Mouse (Mus musculus) forebrain, embryonic 13.5 days (tissue): Measurements from ENCODE around the gene Eef1a1. TPM values are rescaled to one million over a fixed set of nuclear protein-coding genes. Genes with fewer than 3 reads are reported as not detected.
"Not testable (repeated sequence)": the region's sequence is repeated elsewhere in the genome, so short reads cannot be mapped to it uniquely, and the experiment has no call there.

Experiments
- ATAC-seq: fragments of 200-750 bp; cut with Nextera tagmentation; 2 replicates; pipeline ENCODE4 v1.8.0; 2017
- H3K27ac ChIP-seq: fragments of 300-500 bp; sonication (generic); 2 replicates; pipeline ENCODE4 v1.5.1; 2015; ENCODE audit warnings: inconsistent platforms, mild to moderate bottlenecking, moderate library complexity
- H3K27me3 ChIP-seq: fragments of 300-500 bp; sonication (generic); 2 replicates; pipeline ENCODE4 v1.6.1; 2015; ENCODE audit warnings: mild to moderate bottlenecking, inconsistent platforms
- H3K36me3 ChIP-seq: fragments of 300-500 bp; sonication (generic); 2 replicates; pipeline ENCODE4 v1.6.1; 2015; ENCODE audit warnings: mild to moderate bottlenecking, inconsistent platforms; ENCODE audit not compliant: poor library complexity, severe bottlenecking
- H3K4me1 ChIP-seq: fragments of 300-500 bp; sonication (generic); 2 replicates; pipeline ENCODE4 v1.6.1; 2015; ENCODE audit warnings: inconsistent platforms
- H3K4me2 ChIP-seq: fragments of 300-500 bp; sonication (generic); 2 replicates; pipeline ENCODE4 v1.6.1; 2015; ENCODE audit warnings: inconsistent platforms, mild to moderate bottlenecking, moderate library complexity
- H3K4me3 ChIP-seq: fragments of 300-500 bp; sonication (generic); 2 replicates; pipeline ENCODE4 v1.5.1; 2015; ENCODE audit warnings: mild to moderate bottlenecking, inconsistent platforms
- H3K9ac ChIP-seq: fragments of 300-500 bp; sonication (generic); 2 replicates; pipeline ENCODE4 v1.6.1; 2015; ENCODE audit warnings: mild to moderate bottlenecking, inconsistent platforms
- H3K9me3 ChIP-seq: fragments of 300-500 bp; sonication (generic); replicated peaks from 2 replicates; pipeline ENCODE4 v1.6.1; 2016; ENCODE audit warnings: inconsistent platforms
- WGBS: fragments of 180-500 bp; shearing (Covaris S2); methylation state at CpG from one replicate; pipeline ENCODE4 v1.1.7; 2015; 5-methylcytosine and 5-hydroxymethylcytosine counted together
- polyA plus RNA-seq: library from polyadenylated mRNA; unstranded; fragments of >200 nt; fragmentation: Nextera tagmentation; extraction: Ambion mirVana; gene quantifications from 2 replicates; pipeline ENCODE4 v1.2.1, GENCODE M21; 2015

Gene Eef1a1
- polyA plus RNA-seq, 1 experiment from 2014 or later = 4,108 TPM

GRCm38 (mm10) chr9:78481423-78482331 lies 7.3 kb downstream of the Eef1a1 start:
- no peaks in the 10 kb centered on the region for H3K9me3 ChIP-seq
- 2% methylated on average over 70 of the region's 77 CpGs for WGBS
- H3K27ac ChIP-seq = peak overlapping the region; percentile 99
- H3K27me3 ChIP-seq = no peaks in the 10 kb centered on the region
- ATAC-seq = peak; percentile 99
- peak overlapping the region; percentile 100 for H3K9ac ChIP-seq
- peak overlapping the region; percentile 78 for H3K4me2 ChIP-seq
- peaks cover 33% of the 10 kb centered on the region for H3K4me1 ChIP-seq
- H3K36me3 ChIP-seq = peaks cover 27% of the 10 kb centered on the region
- peak overlapping the region; percentile 99 for H3K4me3 ChIP-seq

GRCm38 (mm10) chr9:78480706-78481358 lies 8.1 kb downstream of the Eef1a1 start:
- peak overlapping the region; percentile 100 for H3K9ac ChIP-seq
- no peaks in the 10 kb centered on the region for H3K9me3 ChIP-seq
- H3K4me3 ChIP-seq = peak overlapping the region; percentile 99
- H3K4me2 ChIP-seq = peak overlapping the region; percentile 78
- 0% methylated on average over 45 of the region's 46 CpGs for WGBS
- peaks cover 35% of the 10 kb centered on the region for H3K36me3 ChIP-seq
- ATAC-seq = peak; percentile 16
- peaks cover 33% of the 10 kb centered on the region for H3K4me1 ChIP-seq
- H3K27me3 ChIP-seq = no peaks in the 10 kb centered on the region
- H3K27ac ChIP-seq = peak overlapping the region; percentile 96

- H3K27me3 ChIP-seq, ATAC-seq, H3K9me3 ChIP-seq: not testable (repeated sequence)
- Histone ChIP-seq H3K4me1 (peaks cover 33% of the 10 kb centered on the region), H3K4me3 (peak overlapping the region; percentile 99), H3K27ac (peak overlapping the region; percentile 96), H3K36me3 (peaks cover 35% of the 10 kb centered on the region), H3K4me2 (peak overlapping the region; percentile 78), H3K9ac (peak overlapping the region; percentile 100)
- under 1% methylated on average over 13 of the region's 13 CpGs for WGBS
Measured at GRCm38 (mm10) chr9:78480227-78480626, 8.7 kb downstream of the Eef1a1 start.

GRCm38 (mm10) chr9:78479308-78479707 lies 9.6 kb downstream of the Eef1a1 start:
- H3K4me2 ChIP-seq = peak overlapping the region; percentile 78
- H3K9ac ChIP-seq = peak overlapping the region; percentile 55
- H3K9me3 ChIP-seq, H3K27me3 ChIP-seq, H3K27ac ChIP-seq, ATAC-seq: not testable (repeated sequence)
- peaks cover 41% of the 10 kb centered on the region for H3K36me3 ChIP-seq
- H3K4me1 ChIP-seq = peaks cover 33% of the 10 kb centered on the region
- H3K4me3 ChIP-seq = peak overlapping the region; percentile 99
- 25% methylated on average over 8 of the region's 8 CpGs for WGBS

GRCm38 (mm10) chr9:78478009-78478605 lies 10.8 kb downstream of the Eef1a1 start:
- not testable (repeated sequence) for H3K27me3 ChIP-seq, ATAC-seq, H3K27ac ChIP-seq, H3K9me3 ChIP-seq
- Histone ChIP-seq H3K9ac (0 out of 2 replicates have a peak overlapping the region, but pooled peaks have one; percentile 36), H3K36me3 (peaks cover 53% of the 10 kb centered on the region), H3K4me1 (peaks cover 28% of the 10 kb centered on the region), H3K4me2 (peak overlapping the region; percentile 31), H3K4me3 (peak overlapping the region; percentile 1; the same call in 1 of the 2 replicates)
- WGBS = 44% methylated on average over 1 of the region's 1 CpGs

- peaks cover 62% of the 10 kb centered on the region for H3K36me3 ChIP-seq
- H3K4me1 ChIP-seq = peaks cover 22% of the 10 kb centered on the region
- no peak overlapping the region for H3K27ac ChIP-seq
- ATAC-seq = no peak
- WGBS = 4% methylated on average over 5 of the region's 5 CpGs
- H3K9ac ChIP-seq = no peak overlapping the region
- no peak overlapping the region for H3K4me3 ChIP-seq
- H3K27me3 ChIP-seq = no peaks in the 10 kb centered on the region
- H3K4me2 ChIP-seq = peak overlapping the region; percentile 10; the same call in 1 of the 2 replicates
- H3K9me3 ChIP-seq = no peaks in the 10 kb centered on the region
Measured at GRCm38 (mm10) chr9:78477021-78477551, 11.9 kb downstream of the Eef1a1 start.

- H3K27ac ChIP-seq = 0 out of 2 replicates have a peak overlapping the region, but pooled peaks have one; percentile 7
- no peak overlapping the region for H3K9ac ChIP-seq
- WGBS = 14% methylated on average over 1 of the region's 1 CpGs
- peaks cover 22% of the 10 kb centered on the region for H3K4me1 ChIP-seq
- ATAC-seq = no peak
- no peaks in the 10 kb centered on the region for H3K9me3 ChIP-seq
- peaks cover 63% of the 10 kb centered on the region for H3K36me3 ChIP-seq
- no peak overlapping the region for H3K4me2 ChIP-seq
- no peak overlapping the region for H3K4me3 ChIP-seq
- H3K27me3 ChIP-seq = no peaks in the 10 kb centered on the region
Measured at GRCm38 (mm10) chr9:78476531-78477020, 12.4 kb downstream of the Eef1a1 start.

GRCm38 (mm10) chr9:78475873-78476272 lies 13.1 kb downstream of the Eef1a1 start:
- Histone ChIP-seq H3K4me3 (no peak overlapping the region), H3K27me3 (no peaks in the 10 kb centered on the region), H3K9ac (no peak overlapping the region), H3K9me3 (no peaks in the 10 kb centered on the region), H3K36me3 (peaks cover 67% of the 10 kb centered on the region), H3K27ac (no peak overlapping the region), H3K4me2 (no peak overlapping the region), H3K4me1 (peaks cover 22% of the 10 kb centered on the region)
- WGBS = 83% methylated on average over 4 of the region's 4 CpGs
- 0 out of 2 replicates have a peak, but pooled peaks have one; percentile 19 for ATAC-seq

GRCm38 (mm10) chr9:78475383-78475780 lies 13.6 kb downstream of the Eef1a1 start:
- Histone ChIP-seq H3K36me3 (peaks cover 72% of the 10 kb centered on the region), H3K9ac (no peak overlapping the region), H3K9me3 (no peaks in the 10 kb centered on the region), H3K4me2 (no peak overlapping the region), H3K4me1 (peaks cover 22% of the 10 kb centered on the region), H3K27me3 (no peaks in the 10 kb centered on the region), H3K27ac (no peak overlapping the region), H3K4me3 (no peak overlapping the region)
- 93% methylated on average over 2 of the region's 2 CpGs for WGBS
- ATAC-seq = no peak

- no peak for ATAC-seq
- no peak overlapping the region for H3K27ac ChIP-seq
- no peak overlapping the region for H3K4me3 ChIP-seq
- no peaks in the 10 kb centered on the region for H3K9me3 ChIP-seq
- H3K4me2 ChIP-seq = no peak overlapping the region
- peaks cover 18% of the 10 kb centered on the region for H3K4me1 ChIP-seq
- H3K36me3 ChIP-seq = peaks cover 76% of the 10 kb centered on the region
- no peaks in the 10 kb centered on the region for H3K27me3 ChIP-seq
- H3K9ac ChIP-seq = no peak overlapping the region
- WGBS = 88% methylated on average over 5 of the region's 5 CpGs
Measured at GRCm38 (mm10) chr9:78474771-78475382, 14.1 kb downstream of the Eef1a1 start.

- Histone ChIP-seq H3K36me3 (peaks cover 75% of the 10 kb centered on the region), H3K4me3 (no peak overlapping the region), H3K4me2 (no peak overlapping the region), H3K27me3 (no peaks in the 10 kb centered on the region), H3K27ac (no peak overlapping the region), H3K9ac (no peak overlapping the region), H3K9me3 (no peaks in the 10 kb centered on the region), H3K4me1 (peaks cover 13% of the 10 kb centered on the region)
- ATAC-seq = no peak
- 82% methylated on average over 2 of the region's 2 CpGs for WGBS
Measured at GRCm38 (mm10) chr9:78474270-78474669, 14.7 kb downstream of the Eef1a1 start.
